Mouse (Mus musculus): ENCODE measurements around the gene Dmap1.

The Dmap1 gene

GRCm38 (mm10) chr4:117681931-117682461, at the start of gene Dmap1:
Dmap1 (minus strand) TSS chr4:117682273.
- DNase-seq, result peak; percentile 86 to 87

GRCm38 (mm10) chr4:117724112-117724511, 42.0 kb upstream of the Dmap1 start, which contains the start of gene Gm12845:
Gm12845 (plus strand) TSS chr4:117724412.
- no peak for DNase-seq

GRCm38 (mm10) chr4:117713303-117714098, 31.4 kb upstream of the Dmap1 start:
- no peak for DNase-seq

GRCm38 (mm10) chr4:117712314-117712713, 30.2 kb upstream of the Dmap1 start:
- no peak for DNase-seq

- no peak for DNase-seq
These were observed 26.9 kb upstream of the Dmap1 start for GRCm38 (mm10) chr4:117708780-117709550.

- DNase-seq, result peak in 1 of 2 experiments; percentile 61
These were observed 23.3 kb upstream of the Dmap1 start for GRCm38 (mm10) chr4:117705361-117705760.

- no peak for DNase-seq
These were observed 4.3 kb upstream of the Dmap1 start for GRCm38 (mm10) chr4:117686354-117686753.

GRCm38 (mm10) chr4:117683048-117683768, 1.1 kb upstream of the Dmap1 start:
- no peak for DNase-seq

GRCm38 (mm10) chr4:117682463-117682862, 390 bp upstream of the Dmap1 start:
- DNase-seq, result no peak

GRCm38 (mm10) chr4:117680963-117681362, 1.1 kb downstream of the Dmap1 start:
- DNase-seq, result no peak

GRCm38 (mm10) chr4:117676903-117677302, 5.2 kb downstream of the Dmap1 start:
- peak; percentile 63 to 81 for DNase-seq

- DNase-seq, result no peak
These were observed 8.2 kb downstream of the Dmap1 start for GRCm38 (mm10) chr4:117673901-117674300.

- no peak for DNase-seq
These were observed 10.0 kb downstream of the Dmap1 start for GRCm38 (mm10) chr4:117672042-117672441.

- DNase-seq, result no peak
These were observed 12.2 kb downstream of the Dmap1 start for GRCm38 (mm10) chr4:117669874-117670273.

GRCm38 (mm10) chr4:117666054-117666453, 16.0 kb downstream of the Dmap1 start:
- no peak for DNase-seq

- DNase-seq, result no peak
These were observed 16.5 kb downstream of the Dmap1 start for GRCm38 (mm10) chr4:117665531-117665930.

GRCm38 (mm10) chr4:117664411-117665137, 17.5 kb downstream of the Dmap1 start:
- no peak for DNase-seq

GRCm38 (mm10) chr4:117660001-117660400, 22.1 kb downstream of the Dmap1 start:
- DNase-seq, result no peak

GRCm38 (mm10) chr4:117658582-117659444, 23.3 kb downstream of the Dmap1 start:
- DNase-seq, result peak; percentile 44 to 54

GRCm38 (mm10) chr4:117657646-117658045, 24.4 kb downstream of the Dmap1 start:
- peak in 1 of 2 experiments; percentile 44 for DNase-seq

- DNase-seq, result no peak
These were observed 25.1 kb downstream of the Dmap1 start for GRCm38 (mm10) chr4:117656961-117657360.
